Mouse (Mus musculus): ENCODE measurements at regions not wholly inside any gene's neighbourhood (a gene's known extent, or its start where the extent isn't known, plus 50 kb on each side); places are given as distances from the start of the nearest gene placed in this dataset.
A peak's percentile ranks its signal among the peaks of the same experiment; 100 is the strongest.

DNA sequence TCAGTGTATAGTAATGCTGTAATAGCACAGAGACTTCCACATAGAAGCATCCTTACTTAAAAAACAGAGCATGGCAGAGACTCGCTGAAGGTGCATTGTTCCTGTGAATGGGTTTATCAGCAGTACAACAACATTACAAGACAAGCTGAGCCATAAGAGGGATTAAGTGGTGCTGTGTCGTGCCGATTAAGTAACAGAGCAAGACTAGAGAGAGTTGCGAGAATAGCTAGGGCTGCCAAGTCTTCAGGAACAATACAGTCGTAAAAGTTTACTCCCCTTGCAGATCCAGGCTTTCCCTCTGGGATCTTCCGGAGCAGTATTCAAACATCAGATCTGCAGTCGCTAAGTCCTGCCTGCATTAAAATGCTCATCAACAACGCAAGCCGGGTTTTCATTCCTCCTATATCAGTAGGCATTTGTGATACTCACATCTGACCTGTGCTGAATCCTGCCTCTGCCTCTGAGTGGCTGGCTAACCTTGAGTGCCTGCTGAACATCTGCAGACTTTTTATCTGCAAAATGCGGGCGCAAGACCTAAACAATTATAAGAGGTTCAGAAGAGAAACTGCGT, 247.1 kb downstream of the Ttll7 start:
- no peaks in the 10 kb centered on the region for H3K36me3 ChIP-seq
- H3K4me2 ChIP-seq = peak overlapping the region; percentile 20
- WGBS = 31% methylated on average over 12 of the region's 12 CpGs

GRCm38 (mm10) chr3:147101053-147101764, 249.0 kb downstream of the Ttll7 start:
- no peaks in the 10 kb centered on the region for H3K9me3 ChIP-seq (replicated peaks)
- peak overlapping the region; percentile 26 for H3K4me2 ChIP-seq
- H3K27ac ChIP-seq = peak overlapping the region; percentile 79
- no peak overlapping the region for H3K9ac ChIP-seq
- WGBS = 10% methylated on average over 7 of the region's 7 CpGs
- peaks cover 30% of the 10 kb centered on the region for H3K4me1 ChIP-seq
- H3K36me3 ChIP-seq = no peaks in the 10 kb centered on the region
- 0 out of 2 replicates have a peak, but pooled peaks cover 6% of the 10 kb centered on the region for H3K27me3 ChIP-seq
- H3K4me3 ChIP-seq (replicated peaks) = no peak overlapping the region
- peak; percentile 90 for ATAC-seq (replicated peaks; ENCODE audit: low FRiP score)

More for the DNA sequence above, 247.1 kb downstream of the Ttll7 start:
- no peak overlapping the region for H3K4me3 ChIP-seq (replicated peaks)
- peak overlapping the region; percentile 54; the same call in 1 of the 2 replicates for H3K27ac ChIP-seq
- H3K27me3 ChIP-seq = 0 out of 2 replicates have a peak, but pooled peaks cover 6% of the 10 kb centered on the region
- peaks cover 33% of the 10 kb centered on the region for H3K4me1 ChIP-seq
- no peak overlapping the region for H3K9ac ChIP-seq
- no peak for ATAC-seq (replicated peaks; ENCODE audit: low FRiP score)
- no peaks in the 10 kb centered on the region for H3K9me3 ChIP-seq (replicated peaks)

- peak; percentile 87 for ATAC-seq (replicated peaks; ENCODE audit: low FRiP score)
- peak overlapping the region; percentile 79 for H3K27ac ChIP-seq
- WGBS = 10% methylated on average over 3 of the region's 3 CpGs
Observed at GRCm38 (mm10) chr3:147101765-147102113, 249.6 kb downstream of the Ttll7 start.

GRCm38 (mm10) chr3:147103428-147103827, 251.3 kb downstream of the Ttll7 start:
- 43% methylated on average over 7 of the region's 7 CpGs for WGBS
- Histone ChIP-seq H3K27me3 (0 out of 2 replicates have a peak, but pooled peaks cover 2% of the 10 kb centered on the region), H3K9ac (no peak overlapping the region), H3K4me3 (replicated peaks) (no peak overlapping the region), H3K36me3 (no peaks in the 10 kb centered on the region), H3K9me3 (replicated peaks) (no peaks in the 10 kb centered on the region), H3K4me2 (no peak overlapping the region), H3K4me1 (peaks cover 25% of the 10 kb centered on the region), H3K27ac (no peak overlapping the region)
- ATAC-seq (replicated peaks; ENCODE audit: low FRiP score) = no peak

More at GRCm38 (mm10) chr3:147101765-147102113, 249.6 kb downstream of the Ttll7 start:
- H3K27me3 ChIP-seq = 0 out of 2 replicates have a peak, but pooled peaks cover 6% of the 10 kb centered on the region
- peak overlapping the region; percentile 26 for H3K4me2 ChIP-seq
- no peak overlapping the region for H3K9ac ChIP-seq
- H3K9me3 ChIP-seq (replicated peaks) = no peaks in the 10 kb centered on the region
- H3K4me3 ChIP-seq (replicated peaks) = no peak overlapping the region
- no peaks in the 10 kb centered on the region for H3K36me3 ChIP-seq
- peaks cover 29% of the 10 kb centered on the region for H3K4me1 ChIP-seq

DNA sequence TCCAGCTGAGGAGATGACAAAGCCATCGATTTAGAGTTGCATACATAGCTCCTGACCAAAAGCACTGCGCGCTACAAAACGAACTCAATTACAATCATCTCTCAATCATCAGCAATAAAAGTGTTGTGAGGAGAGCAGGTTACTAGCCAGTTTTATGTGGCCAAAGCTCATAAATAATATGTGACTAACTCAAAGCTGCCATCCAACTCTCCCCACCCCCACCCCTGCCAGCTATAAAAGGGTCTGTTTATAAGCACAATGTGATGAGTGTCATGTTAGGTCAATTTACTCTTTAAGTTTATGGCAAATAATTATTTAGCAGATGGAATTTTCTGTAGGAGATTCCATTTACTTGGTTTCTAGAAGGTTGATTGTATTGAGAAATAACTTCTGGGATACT, 265.4 kb downstream of the Ttll7 start:
- H3K9ac ChIP-seq = no peak overlapping the region
- H3K4me1 ChIP-seq = no peaks in the 10 kb centered on the region
- no peaks in the 10 kb centered on the region for H3K9me3 ChIP-seq (replicated peaks)
- H3K4me3 ChIP-seq (replicated peaks) = no peak overlapping the region
- H3K27ac ChIP-seq = no peak overlapping the region
- ATAC-seq (replicated peaks; ENCODE audit: low FRiP score) = no peak
- no peak overlapping the region for H3K4me2 ChIP-seq
- H3K27me3 ChIP-seq = no peaks in the 10 kb centered on the region
- H3K36me3 ChIP-seq = no peaks in the 10 kb centered on the region
- WGBS = 45% methylated on average over 4 of the region's 4 CpGs

GRCm38 (mm10) chr3:147118092-147118491, 265.9 kb downstream of the Ttll7 start:
- H3K4me1 ChIP-seq = no peaks in the 10 kb centered on the region
- H3K27ac ChIP-seq = no peak overlapping the region
- H3K4me3 ChIP-seq (replicated peaks) = no peak overlapping the region
- no peak overlapping the region for H3K9ac ChIP-seq
- 57% methylated on average over 5 of the region's 5 CpGs for WGBS
- no peaks in the 10 kb centered on the region for H3K9me3 ChIP-seq (replicated peaks)
- no peaks in the 10 kb centered on the region for H3K36me3 ChIP-seq
- no peak overlapping the region for H3K4me2 ChIP-seq
- H3K27me3 ChIP-seq = no peaks in the 10 kb centered on the region
- ATAC-seq (replicated peaks; ENCODE audit: low FRiP score) = no peak

GRCm38 (mm10) chr3:147118622-147119021, 266.5 kb downstream of the Ttll7 start:
- WGBS = 85% methylated on average over 6 of the region's 6 CpGs
- H3K36me3 ChIP-seq = no peaks in the 10 kb centered on the region
- no peak for ATAC-seq (replicated peaks; ENCODE audit: low FRiP score)
- H3K9me3 ChIP-seq (replicated peaks) = no peaks in the 10 kb centered on the region
- H3K9ac ChIP-seq = no peak overlapping the region
- no peaks in the 10 kb centered on the region for H3K4me1 ChIP-seq
- H3K27ac ChIP-seq = no peak overlapping the region
- H3K4me2 ChIP-seq = no peak overlapping the region
- H3K4me3 ChIP-seq (replicated peaks) = no peak overlapping the region
- no peaks in the 10 kb centered on the region for H3K27me3 ChIP-seq

- Histone ChIP-seq H3K27ac (no peak overlapping the region), H3K4me3 (replicated peaks) (no peak overlapping the region), H3K9me3 (replicated peaks) (no peaks in the 10 kb centered on the region), H3K4me2 (no peak overlapping the region), H3K36me3 (no peaks in the 10 kb centered on the region), H3K27me3 (no peaks in the 10 kb centered on the region), H3K4me1 (no peaks in the 10 kb centered on the region), H3K9ac (no peak overlapping the region)
- WGBS = 73% methylated on average over 6 of the region's 6 CpGs
- ATAC-seq (replicated peaks; ENCODE audit: low FRiP score) = no peak
Observed at GRCm38 (mm10) chr3:147121826-147122225, 269.7 kb downstream of the Ttll7 start.

DNA sequence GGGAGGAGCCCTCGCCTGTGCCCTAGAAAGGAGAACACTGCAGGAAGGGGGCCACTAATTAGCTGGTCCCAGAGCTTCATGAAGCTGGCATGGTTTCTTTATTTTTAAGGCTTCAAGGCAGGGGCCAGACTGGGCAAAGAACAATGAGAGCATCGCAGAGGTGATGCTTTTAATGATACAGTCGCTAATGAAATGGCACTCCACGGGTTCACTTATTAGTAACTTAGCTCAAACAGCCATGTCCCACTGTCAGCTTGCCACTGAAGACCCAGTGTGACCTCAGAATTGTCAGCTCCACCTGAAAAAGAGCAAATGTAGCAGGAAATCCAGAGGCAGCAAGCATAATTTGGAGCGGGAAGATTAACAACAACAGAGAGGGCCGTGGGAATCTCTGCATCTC, 275.6 kb downstream of the Ttll7 start:
- H3K4me2 ChIP-seq = no peak overlapping the region
- H3K9ac ChIP-seq = no peak overlapping the region
- H3K9me3 ChIP-seq (replicated peaks) = no peaks in the 10 kb centered on the region
- H3K36me3 ChIP-seq = no peaks in the 10 kb centered on the region
- H3K4me3 ChIP-seq (replicated peaks) = no peak overlapping the region
- H3K4me1 ChIP-seq = no peaks in the 10 kb centered on the region
- H3K27me3 ChIP-seq = no peaks in the 10 kb centered on the region
- H3K27ac ChIP-seq = no peak overlapping the region
- 70% methylated on average over 6 of the region's 6 CpGs for WGBS
- no peak for ATAC-seq (replicated peaks; ENCODE audit: low FRiP score)

- no peak overlapping the region for H3K4me2 ChIP-seq
- H3K4me1 ChIP-seq = no peaks in the 10 kb centered on the region
- H3K27ac ChIP-seq = no peak overlapping the region
- no peaks in the 10 kb centered on the region for H3K36me3 ChIP-seq
- no peak for ATAC-seq (replicated peaks; ENCODE audit: low FRiP score)
- H3K9ac ChIP-seq = no peak overlapping the region
- no peaks in the 10 kb centered on the region for H3K9me3 ChIP-seq (replicated peaks)
- H3K4me3 ChIP-seq (replicated peaks) = no peak overlapping the region
- 90% methylated on average over 13 of the region's 13 CpGs for WGBS
- no peaks in the 10 kb centered on the region for H3K27me3 ChIP-seq
Observed at GRCm38 (mm10) chr3:147132830-147133229, 280.7 kb downstream of the Ttll7 start.

GRCm38 (mm10) chr3:147133408-147133807, 281.2 kb downstream of the Ttll7 start:
- no peaks in the 10 kb centered on the region for H3K36me3 ChIP-seq
- ATAC-seq (replicated peaks; ENCODE audit: low FRiP score) = no peak
- H3K9me3 ChIP-seq (replicated peaks) = no peaks in the 10 kb centered on the region
- no peak overlapping the region for H3K27ac ChIP-seq
- no peaks in the 10 kb centered on the region for H3K27me3 ChIP-seq
- H3K4me1 ChIP-seq = no peaks in the 10 kb centered on the region
- no peak overlapping the region for H3K4me2 ChIP-seq
- H3K9ac ChIP-seq = no peak overlapping the region
- WGBS = 90% methylated on average over 13 of the region's 13 CpGs
- H3K4me3 ChIP-seq (replicated peaks) = no peak overlapping the region

DNA sequence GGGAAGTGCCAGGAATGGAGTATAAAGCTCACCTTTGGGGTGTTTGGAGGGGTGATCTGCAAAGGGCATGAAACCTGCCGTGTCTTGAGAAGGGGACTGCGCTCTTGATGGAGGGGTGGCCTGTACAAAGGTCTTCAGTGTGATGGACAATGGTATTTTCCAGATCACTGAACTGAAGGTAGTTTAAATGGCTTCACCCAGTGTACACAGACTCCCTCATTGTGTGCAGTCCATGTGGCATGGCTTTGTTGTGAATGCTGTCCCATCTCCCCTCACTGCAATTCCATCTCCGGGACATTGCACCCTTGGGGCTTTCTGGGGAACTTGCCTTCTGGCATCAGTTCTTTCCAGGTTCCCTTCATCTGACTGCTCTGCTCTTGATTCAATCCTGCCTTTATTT, 288.2 kb downstream of the Ttll7 start:
- H3K4me1 ChIP-seq = no peaks in the 10 kb centered on the region
- H3K4me2 ChIP-seq = no peak overlapping the region
- H3K36me3 ChIP-seq = no peaks in the 10 kb centered on the region
- peak; percentile 71 for ATAC-seq (replicated peaks; ENCODE audit: low FRiP score)
- no peak overlapping the region for H3K27ac ChIP-seq
- H3K9me3 ChIP-seq (replicated peaks) = no peaks in the 10 kb centered on the region
- no peak overlapping the region for H3K4me3 ChIP-seq (replicated peaks)
- H3K9ac ChIP-seq = no peak overlapping the region
- H3K27me3 ChIP-seq = no peaks in the 10 kb centered on the region
- WGBS = 59% methylated on average over 3 of the region's 3 CpGs

All from kidney, embryonic 15.5 days (tissue).